Mouse (Mus musculus): ENCODE measurements at regions not wholly inside any gene's neighbourhood (a gene's known extent, or its start where the extent isn't known, plus 50 kb on each side); places are given as distances from the start of the nearest gene placed in this dataset.

DNA sequence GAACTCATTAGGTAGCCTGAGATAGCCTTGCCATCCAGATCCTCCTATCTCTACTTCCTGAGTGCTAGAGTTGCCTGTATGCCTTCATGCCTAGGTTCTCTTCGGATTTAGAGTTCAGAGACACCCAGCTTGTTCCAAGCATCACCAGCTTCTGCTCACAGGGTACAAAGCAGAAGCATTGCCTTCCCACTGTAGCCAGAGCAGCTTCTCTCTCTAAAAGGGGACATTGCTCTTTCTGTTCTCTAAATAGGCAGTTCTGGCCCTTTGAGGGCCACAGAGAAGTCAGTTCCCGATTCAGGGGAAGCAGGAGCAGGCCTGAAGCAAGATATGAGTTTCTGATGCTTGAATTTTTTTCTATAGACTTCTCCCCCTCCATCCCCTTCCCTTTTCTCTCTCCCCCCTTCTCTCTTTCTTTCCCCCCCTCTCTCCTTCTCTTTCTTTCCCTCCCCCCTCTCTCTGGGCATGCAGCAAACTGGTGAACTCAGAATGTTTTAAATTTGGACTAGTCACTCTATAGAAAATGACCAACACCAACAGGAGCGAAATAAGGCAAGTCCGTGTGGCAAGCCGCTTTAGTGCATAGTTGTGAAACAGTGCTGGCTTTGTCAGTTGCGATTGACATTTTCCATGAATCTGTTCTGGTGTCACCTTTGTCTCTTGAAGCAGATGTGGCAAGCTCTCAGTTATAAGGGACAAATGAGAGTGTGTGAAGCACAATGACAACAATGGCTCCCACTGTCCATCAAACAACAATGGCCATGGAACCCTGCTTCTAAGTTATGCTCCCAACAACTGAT lies 273.2 kb upstream of the Klf4 start:
- DNase-seq, result no peak

- DNase-seq, result no peak
Observed at GRCm38 (mm10) chr4:55802101-55802500, 269.8 kb upstream of the Klf4 start.

- no peak for DNase-seq
Observed at GRCm38 (mm10) chr4:55798099-55798498, 265.8 kb upstream of the Klf4 start.

DNA sequence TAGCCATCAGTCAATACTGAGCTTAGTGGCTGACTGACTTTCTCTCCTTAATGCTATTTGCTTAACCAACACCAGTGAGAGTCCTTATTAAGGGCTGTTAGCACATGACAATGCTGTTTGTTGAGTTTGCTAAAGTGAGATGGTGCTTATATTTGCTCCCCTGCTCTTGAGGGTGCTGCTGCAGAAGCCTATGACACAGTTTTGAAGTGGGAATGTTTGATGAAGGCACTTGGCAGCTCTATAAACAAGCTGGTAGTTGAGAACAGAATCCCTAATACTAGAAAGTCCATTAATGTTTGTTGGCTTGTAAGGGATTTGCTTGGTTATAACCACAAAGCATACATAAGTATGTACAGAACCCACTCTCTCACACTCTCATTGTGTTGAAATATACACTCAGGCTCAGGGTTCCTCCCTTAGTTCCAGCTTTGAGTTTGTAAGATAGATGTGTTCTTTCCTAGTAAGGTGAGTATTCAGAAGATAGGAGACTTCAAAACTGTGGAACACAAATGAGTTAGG lies 249.1 kb upstream of the Klf4 start:
- no peak for DNase-seq

- no peak for DNase-seq
Observed at GRCm38 (mm10) chr4:55779581-55779980, 247.3 kb upstream of the Klf4 start.

DNA sequence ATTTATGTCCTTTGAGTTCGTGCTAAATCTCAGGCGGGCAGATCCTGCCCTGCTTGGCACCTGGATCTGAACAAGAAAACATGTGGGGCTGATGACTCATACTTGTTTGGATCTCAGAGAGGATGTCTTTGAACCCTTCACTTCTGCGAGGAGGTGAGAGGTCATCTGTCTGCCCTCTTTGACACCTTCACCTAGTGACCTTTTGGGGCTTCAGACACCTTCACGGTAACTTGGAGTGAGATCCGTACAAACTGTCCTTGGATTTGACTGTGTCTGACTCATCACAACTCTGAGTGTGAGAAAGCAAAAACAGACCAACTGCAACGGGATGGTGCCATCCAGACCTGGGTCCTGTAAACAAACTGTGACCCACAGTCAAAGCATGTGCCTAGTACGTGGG lies 243.6 kb upstream of the Klf4 start:
- DNase-seq, result no peak

- peak; percentile 16 for DNase-seq
Observed at GRCm38 (mm10) chr4:55774571-55774970, 242.3 kb upstream of the Klf4 start.

GRCm38 (mm10) chr4:55769656-55770055 lies 237.4 kb upstream of the Klf4 start:
- DNase-seq, result no peak

- no peak for DNase-seq
Observed at GRCm38 (mm10) chr4:55768325-55768724, 236.1 kb upstream of the Klf4 start.

DNA sequence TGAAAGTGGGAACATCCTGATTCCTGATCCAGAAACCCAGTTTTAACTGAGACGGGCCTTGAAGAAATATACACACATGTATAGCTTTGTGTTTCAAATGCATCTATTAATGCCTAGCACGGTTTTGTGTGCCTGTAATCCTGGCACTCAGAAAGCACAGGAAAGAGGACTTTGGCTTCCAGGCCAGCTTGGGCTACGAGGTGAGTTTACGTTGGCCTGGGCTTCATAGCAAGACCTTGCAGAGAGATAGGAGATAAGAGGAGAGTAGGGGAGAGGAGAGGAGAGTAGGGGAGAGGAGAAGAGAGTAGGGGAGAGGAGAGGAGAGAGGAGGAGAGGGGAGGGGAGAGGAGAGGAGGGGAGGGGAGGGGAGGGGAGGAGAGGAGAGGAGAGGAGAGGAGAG lies 234.9 kb upstream of the Klf4 start:
- DNase-seq, result no peak

GRCm38 (mm10) chr4:55765780-55766179 lies 233.5 kb upstream of the Klf4 start:
- DNase-seq, result no peak

DNA sequence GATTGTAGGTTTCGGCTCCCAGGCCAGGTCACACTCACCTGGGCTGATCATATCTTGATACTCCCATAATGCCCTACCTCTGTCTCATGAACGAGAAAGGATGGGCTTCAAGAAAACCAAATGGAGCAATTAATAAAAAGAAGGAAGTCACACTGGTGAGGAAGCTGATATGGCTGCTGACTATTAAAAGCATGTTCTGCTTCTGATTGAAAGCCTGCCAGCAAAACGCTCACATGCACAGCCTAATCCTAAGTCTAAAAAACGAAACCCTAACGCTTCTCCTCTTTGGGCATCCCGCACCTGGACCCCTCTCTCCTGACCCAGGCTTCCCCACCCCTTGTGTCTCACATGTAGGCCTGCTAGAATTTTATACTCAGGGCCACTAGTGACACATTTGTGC lies 230.8 kb upstream of the Klf4 start:
- no peak for DNase-seq

GRCm38 (mm10) chr4:55762389-55762788 lies 230.1 kb upstream of the Klf4 start:
- DNase-seq, result no peak

GRCm38 (mm10) chr4:55757148-55757927 lies 225.1 kb upstream of the Klf4 start:
- DNase-seq, result no peak

GRCm38 (mm10) chr4:55749949-55750600 lies 217.8 kb upstream of the Klf4 start:
- peak; percentile 37 for DNase-seq

GRCm38 (mm10) chr4:55741355-55741754 lies 209.1 kb upstream of the Klf4 start:
- no peak for DNase-seq

GRCm38 (mm10) chr4:55740062-55740461 lies 207.8 kb upstream of the Klf4 start:
- no peak for DNase-seq

DNA sequence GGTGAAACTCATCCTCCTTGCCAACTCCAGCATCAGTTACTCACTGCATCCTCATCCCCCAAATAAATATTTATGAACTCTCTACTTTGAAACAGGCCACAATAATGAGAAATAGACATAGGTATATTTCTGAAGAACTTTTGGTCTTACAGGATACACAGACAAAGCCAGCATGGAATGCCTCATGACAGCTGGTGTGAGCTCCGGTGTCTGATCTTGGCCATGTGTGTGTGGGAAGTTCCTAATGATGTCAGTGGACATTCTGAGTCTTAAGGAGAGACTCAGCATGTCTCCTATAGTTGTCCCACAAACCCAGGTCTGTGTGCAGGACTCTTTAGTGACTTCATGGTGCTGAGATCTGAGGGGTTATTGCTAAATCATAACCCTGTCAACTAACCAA lies 206.4 kb upstream of the Klf4 start:
- DNase-seq, result no peak

- no peak for DNase-seq
Observed at GRCm38 (mm10) chr4:55735453-55735852, 203.2 kb upstream of the Klf4 start.

DNA sequence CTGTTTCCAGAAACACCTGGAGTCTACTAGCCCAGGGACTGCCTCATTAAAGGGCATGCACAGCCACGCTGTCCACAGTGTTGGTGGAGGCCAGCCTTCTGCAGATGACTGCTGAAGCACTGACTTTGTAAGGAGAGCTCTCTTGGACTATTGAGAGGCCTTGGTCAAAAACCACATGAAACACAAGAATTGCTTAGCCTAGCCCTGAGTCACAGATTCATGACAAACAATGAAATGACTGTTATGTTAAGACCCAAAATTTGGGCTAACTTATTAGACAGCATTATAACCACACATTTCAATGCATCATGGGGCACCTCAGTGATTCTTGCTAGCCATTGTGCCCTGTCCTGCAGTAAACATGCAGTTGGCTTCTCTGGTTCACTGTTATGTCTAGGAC lies 202.1 kb upstream of the Klf4 start:
- DNase-seq, result no peak

GRCm38 (mm10) chr4:55733223-55733622 lies 201.0 kb upstream of the Klf4 start:
- no peak for DNase-seq

- peak; percentile 54 for DNase-seq
Observed at GRCm38 (mm10) chr4:55732006-55732405, 199.7 kb upstream of the Klf4 start.

DNA sequence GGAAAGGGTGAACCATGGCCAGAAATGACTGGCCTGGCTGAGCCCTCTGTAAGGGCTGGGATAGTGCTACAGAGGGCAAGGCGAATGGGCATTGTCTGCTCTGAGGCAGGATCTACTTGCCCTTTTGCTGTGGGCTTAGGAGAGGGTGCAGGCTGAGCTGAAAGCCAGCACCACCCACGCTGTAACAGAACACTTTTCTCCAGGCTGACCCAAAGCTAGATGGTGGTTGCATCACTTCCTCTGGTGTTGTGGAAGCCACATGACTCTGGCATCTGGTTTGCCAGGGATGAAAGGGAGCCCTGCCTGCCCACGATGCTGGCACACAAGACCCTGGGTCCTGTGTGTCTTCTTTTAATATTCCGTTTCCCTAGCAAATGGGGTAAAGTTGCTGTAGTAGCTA lies 198.0 kb upstream of the Klf4 start:
- DNase-seq, result no peak

DNA sequence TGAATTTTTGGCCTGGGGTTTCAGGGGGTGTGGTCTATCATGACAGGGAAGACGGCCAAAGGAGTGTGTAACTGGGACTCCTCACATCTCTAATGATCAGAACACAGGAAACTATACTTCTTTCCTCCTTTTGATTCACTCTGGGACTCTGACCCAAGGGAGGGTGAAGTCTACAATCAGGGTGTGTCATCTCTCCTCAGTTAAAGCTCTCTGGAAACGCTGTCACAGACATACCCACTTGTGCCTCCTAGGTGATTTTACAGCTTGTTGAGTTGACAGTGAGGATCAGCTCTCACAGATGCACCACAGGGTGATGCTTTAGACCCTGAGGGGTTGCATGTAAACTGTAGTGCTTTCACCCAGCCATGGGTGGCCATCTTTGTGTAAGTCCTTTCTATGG lies 194.9 kb upstream of the Klf4 start:
- DNase-seq, result no peak

Measured in lung, postnatal 14 days (tissue).